Mouse (Mus musculus) kidney, embryonic 14.5 days (tissue): Measurements from ENCODE around the gene Slc4a2. TPM values are rescaled to one million over a fixed set of nuclear protein-coding genes. Genes with fewer than 3 reads are reported as not detected.
A peak's percentile ranks its signal among the peaks of the same experiment; 100 is the strongest.

ENCODE experiments used
- ATAC-seq: fragments of 200-750 bp; cut with Nextera tagmentation; 2 replicates; pipeline ENCODE4 v1.8.0; 2017; ENCODE audit warnings: moderate number of reproducible peaks, mild to moderate bottlenecking, moderate TSS enrichment, moderate library complexity; ENCODE audit not compliant: low FRiP score, low TSS enrichment
- H3K27ac ChIP-seq: fragments of 300-500 bp; sonication (generic); 2 replicates; pipeline ENCODE4 v1.5.1; 2014; ENCODE audit warnings: low read depth, mild to moderate bottlenecking, low read length, moderate library complexity, mixed read lengths
- H3K27me3 ChIP-seq: fragments of 300-500 bp; sonication (generic); 2 replicates; pipeline ENCODE4 v1.6.1; 2014; ENCODE audit warnings: mild to moderate bottlenecking, low read length; ENCODE audit not compliant: control insufficient read depth, insufficient read depth
- H3K36me3 ChIP-seq: fragments of 300-500 bp; sonication (generic); 2 replicates; pipeline ENCODE4 v1.6.1; 2014; ENCODE audit warnings: low read length, mixed read lengths; ENCODE audit not compliant: control insufficient read depth, insufficient read depth
- H3K4me1 ChIP-seq: fragments of 300-500 bp; sonication (generic); 2 replicates; pipeline ENCODE4 v1.6.1; 2014; ENCODE audit warnings: low read length, mixed read lengths; ENCODE audit not compliant: control insufficient read depth, insufficient read depth
- H3K4me2 ChIP-seq: fragments of 300-500 bp; sonication (generic); replicated peaks from 2 replicates; pipeline ENCODE4 v1.6.1; 2014; ENCODE audit warnings: low read depth, mild to moderate bottlenecking, low read length
- H3K4me3 ChIP-seq: fragments of 300-500 bp; sonication (generic); 2 replicates; pipeline ENCODE4 v1.5.1; 2014; ENCODE audit warnings: mild to moderate bottlenecking, low read length
- H3K9ac ChIP-seq: fragments of 300-500 bp; sonication (generic); 2 replicates; pipeline ENCODE4 v1.6.1; 2014; ENCODE audit warnings: low read depth, mild to moderate bottlenecking, low read length, moderate library complexity
- H3K9me3 ChIP-seq: fragments of 300-500 bp; sonication (generic); 2 replicates; pipeline ENCODE4 v1.6.1; 2016; ENCODE audit warnings: low read length; ENCODE audit not compliant: control insufficient read depth
- whole genome bisulfite sequencing: fragments of 180-500 bp; shearing (Covaris S2); extraction: QIAGEN DNeasy Blood & Tissue Kit; methylation state at CpG from one replicate; pipeline ENCODE4 v1.1.7; 2014; 5-methylcytosine and 5-hydroxymethylcytosine counted together
- polyA plus RNA-seq: library from polyadenylated mRNA; unstranded; fragments of >200 nt; fragmentation: Nextera tagmentation; extraction: Ambion mirVana; gene quantifications from 2 replicates; pipeline ENCODE4 v1.2.1, GENCODE M21; 2014

Slc4a2 gene
- polyA plus RNA-seq, 1 experiment from 2014 or later: 26.8 TPM

GRCm38 (mm10) chr5:24417587-24417986, 6.0 kb upstream of the Slc4a2 start:
- no peaks in the 10 kb centered on the region for H3K9me3 ChIP-seq
- H3K4me2 ChIP-seq: no peak overlapping the region
- no peaks in the 10 kb centered on the region for H3K27me3 ChIP-seq
- ATAC-seq: no peak
- peaks cover 24% of the 10 kb centered on the region for H3K36me3 ChIP-seq
- H3K4me1 ChIP-seq: peaks cover 21% of the 10 kb centered on the region
- no peak overlapping the region for H3K9ac ChIP-seq
- WGBS: 86% methylated on average over 10 of the region's 10 CpGs
- H3K4me3 ChIP-seq: no peak overlapping the region
- H3K27ac ChIP-seq: no peak overlapping the region

GRCm38 (mm10) chr5:24420381-24420780, 3.3 kb upstream of the Slc4a2 start:
- WGBS: 85% methylated on average over 9 of the region's 9 CpGs
- Histone ChIP-seq H3K4me3 (no peak overlapping the region), H3K9ac (no peak overlapping the region), H3K27ac (no peak overlapping the region), H3K36me3 (peaks cover 24% of the 10 kb centered on the region), H3K4me2 (no peak overlapping the region), H3K4me1 (peaks cover 10% of the 10 kb centered on the region), H3K27me3 (no peaks in the 10 kb centered on the region), H3K9me3 (no peaks in the 10 kb centered on the region)
- ATAC-seq: no peak

- Histone ChIP-seq H3K27me3 (no peaks in the 10 kb centered on the region), H3K4me3 (peak overlapping the region; percentile 63), H3K9me3 (no peaks in the 10 kb centered on the region), H3K4me1 (peaks cover 31% of the 10 kb centered on the region), H3K36me3 (peaks cover 21% of the 10 kb centered on the region), H3K9ac (peak overlapping the region; percentile 66), H3K27ac (peak overlapping the region; percentile 87), H3K4me2 (peak overlapping the region; percentile 86)
- WGBS: 13% methylated on average over 21 of the region's 21 CpGs
- peak; percentile 6 for ATAC-seq
These were observed 556 bp downstream of the Slc4a2 start for GRCm38 (mm10) chr5:24424004-24424781.

- H3K9me3 ChIP-seq: no peaks in the 10 kb centered on the region
- H3K4me1 ChIP-seq: peaks cover 31% of the 10 kb centered on the region
- H3K27ac ChIP-seq: peak overlapping the region; percentile 87; the same call in 1 of the 2 replicates
- H3K9ac ChIP-seq: peak overlapping the region; percentile 66
- no peaks in the 10 kb centered on the region for H3K27me3 ChIP-seq
- peaks cover 20% of the 10 kb centered on the region for H3K36me3 ChIP-seq
- 1% methylated on average over 48 of the region's 60 CpGs for WGBS
- peak overlapping the region; percentile 63 for H3K4me3 ChIP-seq
- peak; percentile 28 for ATAC-seq
- peak overlapping the region; percentile 86 for H3K4me2 ChIP-seq
These were observed 1.3 kb downstream of the Slc4a2 start for GRCm38 (mm10) chr5:24424861-24425411.

GRCm38 (mm10) chr5:24425421-24426036, 1.9 kb downstream of the Slc4a2 start:
- Histone ChIP-seq H3K27ac (peak overlapping the region; percentile 32; the same call in 1 of the 2 replicates), H3K4me2 (peak overlapping the region; percentile 86), H3K9ac (peak overlapping the region; percentile 66), H3K4me1 (peaks cover 31% of the 10 kb centered on the region), H3K27me3 (no peaks in the 10 kb centered on the region), H3K36me3 (peaks cover 21% of the 10 kb centered on the region), H3K4me3 (peak overlapping the region; percentile 63), H3K9me3 (no peaks in the 10 kb centered on the region)
- 0% methylated on average over 25 of the region's 30 CpGs for WGBS
- ATAC-seq: no peak; the same call in 1 of the 2 replicates

GRCm38 (mm10) chr5:24426037-24426432, 2.4 kb downstream of the Slc4a2 start:
- H3K27me3 ChIP-seq: no peaks in the 10 kb centered on the region
- H3K4me2 ChIP-seq: peak overlapping the region; percentile 86
- H3K9ac ChIP-seq: peak overlapping the region; percentile 66; the same call in 1 of the 2 replicates
- 3% methylated on average over 10 of the region's 10 CpGs for WGBS
- peaks cover 21% of the 10 kb centered on the region for H3K36me3 ChIP-seq
- no peaks in the 10 kb centered on the region for H3K9me3 ChIP-seq
- H3K4me1 ChIP-seq: peaks cover 31% of the 10 kb centered on the region
- ATAC-seq: no peak
- peak overlapping the region; percentile 63 for H3K4me3 ChIP-seq
- H3K27ac ChIP-seq: no peak overlapping the region

- WGBS: 9% methylated on average over 9 of the region's 9 CpGs
- Histone ChIP-seq H3K9ac (peak overlapping the region; percentile 66; the same call in 1 of the 2 replicates), H3K4me2 (peak overlapping the region; percentile 86), H3K9me3 (no peaks in the 10 kb centered on the region), H3K4me3 (peak overlapping the region; percentile 63), H3K27ac (no peak overlapping the region), H3K4me1 (peaks cover 31% of the 10 kb centered on the region), H3K36me3 (peaks cover 25% of the 10 kb centered on the region), H3K27me3 (no peaks in the 10 kb centered on the region)
- no peak for ATAC-seq
These were observed 3.1 kb downstream of the Slc4a2 start for GRCm38 (mm10) chr5:24426556-24427284.

- peak overlapping the region; percentile 86 for H3K4me2 ChIP-seq
- peaks cover 31% of the 10 kb centered on the region for H3K4me1 ChIP-seq
- peaks cover 30% of the 10 kb centered on the region for H3K36me3 ChIP-seq
- H3K4me3 ChIP-seq: peak overlapping the region; percentile 63; the same call in 1 of the 2 replicates
- 20% methylated on average over 12 of the region's 12 CpGs for WGBS
- H3K27me3 ChIP-seq: no peaks in the 10 kb centered on the region
- peak overlapping the region; percentile 49; the same call in 1 of the 2 replicates for H3K27ac ChIP-seq
- no peak for ATAC-seq
- peak overlapping the region; percentile 9; the same call in 1 of the 2 replicates for H3K9ac ChIP-seq
- H3K9me3 ChIP-seq: no peaks in the 10 kb centered on the region
These were observed 3.6 kb downstream of the Slc4a2 start for GRCm38 (mm10) chr5:24427285-24427633.
